Mouse (Mus musculus): ENCODE measurements around the gene Slc22a1.

Slc22a1 gene

GRCm38 (mm10) chr17:12675646-12676045 lies at the start of gene Slc22a1:
Slc22a1 (minus strand) TSS chr17:12675829.
- WGBS = 88% methylated on average over 7 of the region's 7 CpGs

GRCm38 (mm10) chr17:12724767-12725744 lies 49.4 kb upstream of the Slc22a1 start:
- 32% methylated on average over 6 of the region's 6 CpGs for WGBS

- 70% methylated on average over 5 of the region's 5 CpGs for WGBS
These were observed 48.5 kb upstream of the Slc22a1 start for GRCm38 (mm10) chr17:12723986-12724766.

GRCm38 (mm10) chr17:12722622-12723021 lies 47.0 kb upstream of the Slc22a1 start:
- 77% methylated on average over 8 of the region's 8 CpGs for WGBS

- 79% methylated on average over 5 of the region's 5 CpGs for WGBS
These were observed 45.7 kb upstream of the Slc22a1 start for GRCm38 (mm10) chr17:12721118-12721886.

- WGBS = 38% methylated on average over 7 of the region's 7 CpGs
These were observed 42.6 kb upstream of the Slc22a1 start for GRCm38 (mm10) chr17:12718251-12718650.

- WGBS = 71% methylated on average over 4 of the region's 4 CpGs
These were observed 41.8 kb upstream of the Slc22a1 start for GRCm38 (mm10) chr17:12717445-12717844.

- 75% methylated on average over 1 of the region's 1 CpGs for WGBS
These were observed 39.4 kb upstream of the Slc22a1 start for GRCm38 (mm10) chr17:12715032-12715431.

GRCm38 (mm10) chr17:12714080-12714561 lies 38.5 kb upstream of the Slc22a1 start:
- WGBS = 60% methylated on average over 5 of the region's 5 CpGs

- WGBS = 81% methylated on average over 3 of the region's 3 CpGs
These were observed 37.4 kb upstream of the Slc22a1 start for GRCm38 (mm10) chr17:12712993-12713392.

GRCm38 (mm10) chr17:12710976-12711375 lies 35.3 kb upstream of the Slc22a1 start:
- 96% methylated on average over 2 of the region's 2 CpGs for WGBS

GRCm38 (mm10) chr17:12710050-12710780 lies 34.6 kb upstream of the Slc22a1 start:
- 56% methylated on average over 13 of the region's 13 CpGs for WGBS

- 90% methylated on average over 3 of the region's 3 CpGs for WGBS
These were observed 32.8 kb upstream of the Slc22a1 start for GRCm38 (mm10) chr17:12708398-12708797.

GRCm38 (mm10) chr17:12706590-12707049 lies 31.0 kb upstream of the Slc22a1 start:
- 85% methylated on average over 10 of the region's 10 CpGs for WGBS

GRCm38 (mm10) chr17:12702901-12703300 lies 27.3 kb upstream of the Slc22a1 start:
- 87% methylated on average over 5 of the region's 5 CpGs for WGBS

- 97% methylated on average over 6 of the region's 6 CpGs for WGBS
These were observed 24.7 kb upstream of the Slc22a1 start for GRCm38 (mm10) chr17:12700373-12700772.

GRCm38 (mm10) chr17:12691899-12692298 lies 16.3 kb upstream of the Slc22a1 start:
- 91% methylated on average over 7 of the region's 7 CpGs for WGBS

- 70% methylated on average over 3 of the region's 3 CpGs for WGBS
These were observed 13.9 kb upstream of the Slc22a1 start for GRCm38 (mm10) chr17:12689537-12689936.

GRCm38 (mm10) chr17:12688427-12689110 lies 12.9 kb upstream of the Slc22a1 start:
- WGBS = 73% methylated on average over 20 of the region's 20 CpGs
